Mouse (Mus musculus): ENCODE data around the gene Ncor2. TPM values are rescaled to one million over a fixed set of nuclear protein-coding genes. Genes with fewer than 3 reads are reported as not detected.

The Ncor2 gene
- polyA plus RNA-seq, 1 experiment from 2014 or later, result 19.7 TPM

- H3K4me3 ChIP-seq, result no peak overlapping the region
- H3K9me3 ChIP-seq, result no peaks in the 10 kb centered on the region
- no peaks in the 10 kb centered on the region for H3K27me3 ChIP-seq (ENCODE audit: insufficient read depth, poor library complexity, severe bottlenecking)
- H3K4me1 ChIP-seq (replicated peaks), result peaks cover 94% of the 10 kb centered on the region
- DNase-seq (ENCODE audit: low spot score), result no peak
- H3K36me3 ChIP-seq, result peaks cover 35% of the 10 kb centered on the region
- 83% methylated on average over 3 of the region's 3 CpGs for WGBS
- H3K27ac ChIP-seq, result peak overlapping the region; percentile 62
Measured at GRCm38 (mm10) chr5:125125219-125125618, 53.8 kb downstream of the Ncor2 start.

GRCm38 (mm10) chr5:125124002-125124401, 55.0 kb downstream of the Ncor2 start:
- DNase-seq (ENCODE audit: low spot score), result no peak
- no peak overlapping the region for H3K4me3 ChIP-seq
- H3K27ac ChIP-seq, result peak overlapping the region; percentile 62
- H3K36me3 ChIP-seq, result peaks cover 46% of the 10 kb centered on the region
- peaks cover 89% of the 10 kb centered on the region for H3K4me1 ChIP-seq (replicated peaks)
- H3K27me3 ChIP-seq (ENCODE audit: insufficient read depth, poor library complexity, severe bottlenecking), result no peaks in the 10 kb centered on the region
- 85% methylated on average over 7 of the region's 7 CpGs for WGBS
- H3K9me3 ChIP-seq, result no peaks in the 10 kb centered on the region

- Histone ChIP-seq H3K36me3 (peaks cover 54% of the 10 kb centered on the region), H3K4me3 (no peak overlapping the region), H3K27ac (peak overlapping the region; percentile 62), H3K27me3 (ENCODE audit: insufficient read depth, poor library complexity, severe bottlenecking) (no peaks in the 10 kb centered on the region), H3K9me3 (no peaks in the 10 kb centered on the region), H3K4me1 (replicated peaks) (peaks cover 83% of the 10 kb centered on the region)
- DNase-seq (ENCODE audit: low spot score), result peak; percentile 42
- WGBS, result 21% methylated on average over 3 of the region's 3 CpGs
Measured at GRCm38 (mm10) chr5:125123206-125123605, 55.8 kb downstream of the Ncor2 start.

- Histone ChIP-seq H3K27ac (peak overlapping the region; percentile 62; the same call in 1 of the 2 replicates), H3K4me3 (no peak overlapping the region), H3K27me3 (ENCODE audit: insufficient read depth, poor library complexity, severe bottlenecking) (no peaks in the 10 kb centered on the region), H3K9me3 (no peaks in the 10 kb centered on the region), H3K4me1 (replicated peaks) (peaks cover 77% of the 10 kb centered on the region), H3K36me3 (peaks cover 61% of the 10 kb centered on the region)
- WGBS, result 83% methylated on average over 7 of the region's 7 CpGs
- DNase-seq (ENCODE audit: low spot score), result no peak
Measured at GRCm38 (mm10) chr5:125122546-125122945, 56.5 kb downstream of the Ncor2 start.

- Histone ChIP-seq H3K27me3 (ENCODE audit: insufficient read depth, poor library complexity, severe bottlenecking) (no peaks in the 10 kb centered on the region), H3K4me1 (replicated peaks) (peaks cover 73% of the 10 kb centered on the region), H3K27ac (0 out of 2 replicates have a peak overlapping the region, but pooled peaks have one; percentile 5), H3K36me3 (peaks cover 66% of the 10 kb centered on the region), H3K9me3 (no peaks in the 10 kb centered on the region), H3K4me3 (no peak overlapping the region)
- DNase-seq (ENCODE audit: low spot score), result no peak
- WGBS, result 87% methylated on average over 7 of the region's 7 CpGs
Measured at GRCm38 (mm10) chr5:125122049-125122448, 57.0 kb downstream of the Ncor2 start.

- Histone ChIP-seq H3K27ac (peak overlapping the region; percentile 56; the same call in 1 of the 2 replicates), H3K4me1 (replicated peaks) (peaks cover 68% of the 10 kb centered on the region), H3K9me3 (no peaks in the 10 kb centered on the region), H3K36me3 (peaks cover 79% of the 10 kb centered on the region), H3K4me3 (no peak overlapping the region), H3K27me3 (ENCODE audit: insufficient read depth, poor library complexity, severe bottlenecking) (no peaks in the 10 kb centered on the region)
- DNase-seq (ENCODE audit: low spot score), result no peak
- WGBS, result 85% methylated on average over 17 of the region's 17 CpGs
Measured at GRCm38 (mm10) chr5:125120517-125121303, 58.3 kb downstream of the Ncor2 start.

- peaks cover 92% of the 10 kb centered on the region for H3K36me3 ChIP-seq
- no peak overlapping the region for H3K27ac ChIP-seq
- H3K9me3 ChIP-seq, result 0 out of 2 replicates have a peak, but pooled peaks cover 3% of the 10 kb centered on the region
- H3K4me1 ChIP-seq (replicated peaks), result peaks cover 52% of the 10 kb centered on the region
- no peak for DNase-seq (ENCODE audit: low spot score)
- H3K27me3 ChIP-seq (ENCODE audit: insufficient read depth, poor library complexity, severe bottlenecking), result no peaks in the 10 kb centered on the region
- WGBS, result 86% methylated on average over 5 of the region's 5 CpGs
- no peak overlapping the region for H3K4me3 ChIP-seq
Measured at GRCm38 (mm10) chr5:125117238-125117637, 61.8 kb downstream of the Ncor2 start.

- Histone ChIP-seq H3K27ac (peak overlapping the region; percentile 79), H3K4me1 (replicated peaks) (peaks cover 53% of the 10 kb centered on the region), H3K9me3 (0 out of 2 replicates have a peak, but pooled peaks cover 3% of the 10 kb centered on the region), H3K36me3 (peaks cover 95% of the 10 kb centered on the region), H3K27me3 (ENCODE audit: insufficient read depth, poor library complexity, severe bottlenecking) (no peaks in the 10 kb centered on the region), H3K4me3 (no peak overlapping the region)
- WGBS, result 66% methylated on average over 5 of the region's 5 CpGs
- no peak for DNase-seq (ENCODE audit: low spot score)
Measured at GRCm38 (mm10) chr5:125113029-125113428, 66.0 kb downstream of the Ncor2 start.

- Histone ChIP-seq H3K4me3 (no peak overlapping the region), H3K27me3 (ENCODE audit: insufficient read depth, poor library complexity, severe bottlenecking) (no peaks in the 10 kb centered on the region), H3K4me1 (replicated peaks) (peaks cover 53% of the 10 kb centered on the region), H3K27ac (peak overlapping the region; percentile 79), H3K9me3 (0 out of 2 replicates have a peak, but pooled peaks cover 3% of the 10 kb centered on the region), H3K36me3 (peaks cover 95% of the 10 kb centered on the region)
- whole genome bisulfite sequencing, result 92% methylated on average over 1 of the region's 1 CpGs
- DNase-seq (ENCODE audit: low spot score), result no peak
Measured at GRCm38 (mm10) chr5:125112588-125112987, 66.4 kb downstream of the Ncor2 start.

- Histone ChIP-seq H3K4me1 (replicated peaks) (peaks cover 48% of the 10 kb centered on the region), H3K36me3 (peaks cover 94% of the 10 kb centered on the region), H3K27me3 (ENCODE audit: insufficient read depth, poor library complexity, severe bottlenecking) (no peaks in the 10 kb centered on the region), H3K27ac (peak overlapping the region; percentile 81), H3K4me3 (no peak overlapping the region), H3K9me3 (0 out of 2 replicates have a peak, but pooled peaks cover 3% of the 10 kb centered on the region)
- WGBS, result 49% methylated on average over 6 of the region's 6 CpGs
- peak; percentile 39 for DNase-seq (ENCODE audit: low spot score)
Measured at GRCm38 (mm10) chr5:125111137-125111536, 67.9 kb downstream of the Ncor2 start.

GRCm38 (mm10) chr5:125110722-125111121, 68.3 kb downstream of the Ncor2 start:
- WGBS, result 59% methylated on average over 3 of the region's 3 CpGs
- Histone ChIP-seq H3K9me3 (0 out of 2 replicates have a peak, but pooled peaks cover 3% of the 10 kb centered on the region), H3K4me1 (replicated peaks) (peaks cover 48% of the 10 kb centered on the region), H3K36me3 (peaks cover 94% of the 10 kb centered on the region), H3K27ac (peak overlapping the region; percentile 81), H3K4me3 (no peak overlapping the region), H3K27me3 (ENCODE audit: insufficient read depth, poor library complexity, severe bottlenecking) (no peaks in the 10 kb centered on the region)
- DNase-seq (ENCODE audit: low spot score), result peak; percentile 66

- 75% methylated on average over 8 of the region's 8 CpGs for WGBS
- H3K9me3 ChIP-seq, result 0 out of 2 replicates have a peak, but pooled peaks cover under 1% of the 10 kb centered on the region
- H3K36me3 ChIP-seq, result peaks cover 94% of the 10 kb centered on the region
- peaks cover 48% of the 10 kb centered on the region for H3K4me1 ChIP-seq (replicated peaks)
- H3K27me3 ChIP-seq (ENCODE audit: insufficient read depth, poor library complexity, severe bottlenecking), result no peaks in the 10 kb centered on the region
- H3K4me3 ChIP-seq, result no peak overlapping the region
- peak overlapping the region; percentile 81; the same call in 1 of the 2 replicates for H3K27ac ChIP-seq
- DNase-seq (ENCODE audit: low spot score), result peak; percentile 50
Measured at GRCm38 (mm10) chr5:125110196-125110595, 68.8 kb downstream of the Ncor2 start.

GRCm38 (mm10) chr5:125107011-125107651, 71.9 kb downstream of the Ncor2 start:
- WGBS, result 70% methylated on average over 11 of the region's 11 CpGs
- Histone ChIP-seq H3K4me1 (replicated peaks) (peaks cover 56% of the 10 kb centered on the region), H3K36me3 (peaks cover 94% of the 10 kb centered on the region)

More at GRCm38 (mm10) chr5:125107011-125107651, 71.9 kb downstream of the Ncor2 start:
- DNase-seq (ENCODE audit: low spot score), result peak; percentile 64
- no peaks in the 10 kb centered on the region for H3K9me3 ChIP-seq
- no peak overlapping the region for H3K27ac ChIP-seq
- no peak overlapping the region for H3K4me3 ChIP-seq
- H3K27me3 ChIP-seq (ENCODE audit: insufficient read depth, poor library complexity, severe bottlenecking), result no peaks in the 10 kb centered on the region
